Mouse (Mus musculus): ENCODE results near the gene Heatr4. TPM values are rescaled to one million over a fixed set of nuclear protein-coding genes. Genes with fewer than 3 reads are reported as not detected.

Heatr4 gene
- polyA plus RNA-seq, 1 experiment from 2014 or later: not detected

DNA sequence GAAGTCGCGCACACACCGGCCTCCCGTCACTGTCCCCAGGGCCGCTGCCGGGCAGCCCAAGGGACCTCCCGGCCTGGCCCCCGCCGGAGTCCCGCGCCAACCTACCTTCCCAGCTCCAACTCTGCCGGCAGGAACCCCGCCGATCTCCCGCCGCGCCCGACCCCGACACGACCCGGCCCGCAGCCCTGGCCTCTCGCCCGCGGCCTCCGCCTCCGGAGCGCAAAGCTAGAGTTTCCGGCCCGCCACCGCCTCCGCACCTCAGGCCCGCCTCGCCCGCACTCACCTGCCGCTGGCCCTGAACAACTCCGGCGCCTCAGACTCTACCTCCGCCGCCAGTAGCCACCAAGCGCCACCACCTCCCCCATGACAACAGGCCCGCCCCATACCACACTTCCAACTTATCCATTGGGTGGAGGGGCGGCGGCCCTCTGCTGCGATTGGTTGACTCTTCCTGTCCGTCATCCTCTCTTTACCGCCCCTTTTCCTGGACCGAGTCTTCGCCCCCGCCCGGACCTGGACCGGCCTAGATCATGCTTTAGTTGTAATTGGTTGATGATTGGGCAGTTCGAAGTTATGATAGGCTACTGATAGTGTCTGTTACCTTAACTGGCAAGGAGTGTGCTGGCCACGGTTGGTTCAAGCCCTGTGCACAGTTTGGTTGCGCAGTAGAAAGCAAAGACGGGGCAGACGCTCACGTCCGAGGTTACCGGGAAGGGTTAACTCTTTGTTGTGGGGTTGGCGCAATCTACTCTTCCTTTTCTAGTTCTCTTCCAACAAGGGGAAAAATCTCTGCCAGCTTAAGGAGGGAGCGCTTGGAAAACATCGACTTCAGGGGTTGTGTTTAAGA lies 62.9 kb downstream of the Heatr4 start, which contains the start of gene Numb:
Gene Numb, minus strand, starts transcription at position 400 of the 847 bp plus-strand sequence.
- Histone ChIP-seq H3K36me3 (ENCODE audit: control insufficient read depth, insufficient read depth, low read length) (no peaks in the 10 kb centered on the region), H3K4me3 (ENCODE audit: low read depth, low read length) (peak within 1 kb of the TSS; percentile 83), H3K9ac (ENCODE audit: low read length) (peak within 1 kb of the TSS; percentile 80), H3K27ac (ENCODE audit: low read depth, low read length) (peak within 1 kb of the TSS; percentile 81), H3K4me1 (ENCODE audit: control insufficient read depth, insufficient read depth, low read length) (peaks cover 5% of the 10 kb centered on the region), H3K9me3 (replicated peaks; ENCODE audit: control insufficient read depth, low read length) (no peaks in the 10 kb centered on the region), H3K4me2 (ENCODE audit: low read length) (peak within 1 kb of the TSS; percentile 93), H3K27me3 (replicated peaks; ENCODE audit: control insufficient read depth, insufficient read depth, low read length) (no peaks in the 10 kb centered on the region)
- DNase-seq (ENCODE audit: low spot score) (peak; percentile 99), ATAC-seq (peak; percentile 100)
- under 1% methylated on average over 56 of the region's 63 CpGs for WGBS

DNA sequence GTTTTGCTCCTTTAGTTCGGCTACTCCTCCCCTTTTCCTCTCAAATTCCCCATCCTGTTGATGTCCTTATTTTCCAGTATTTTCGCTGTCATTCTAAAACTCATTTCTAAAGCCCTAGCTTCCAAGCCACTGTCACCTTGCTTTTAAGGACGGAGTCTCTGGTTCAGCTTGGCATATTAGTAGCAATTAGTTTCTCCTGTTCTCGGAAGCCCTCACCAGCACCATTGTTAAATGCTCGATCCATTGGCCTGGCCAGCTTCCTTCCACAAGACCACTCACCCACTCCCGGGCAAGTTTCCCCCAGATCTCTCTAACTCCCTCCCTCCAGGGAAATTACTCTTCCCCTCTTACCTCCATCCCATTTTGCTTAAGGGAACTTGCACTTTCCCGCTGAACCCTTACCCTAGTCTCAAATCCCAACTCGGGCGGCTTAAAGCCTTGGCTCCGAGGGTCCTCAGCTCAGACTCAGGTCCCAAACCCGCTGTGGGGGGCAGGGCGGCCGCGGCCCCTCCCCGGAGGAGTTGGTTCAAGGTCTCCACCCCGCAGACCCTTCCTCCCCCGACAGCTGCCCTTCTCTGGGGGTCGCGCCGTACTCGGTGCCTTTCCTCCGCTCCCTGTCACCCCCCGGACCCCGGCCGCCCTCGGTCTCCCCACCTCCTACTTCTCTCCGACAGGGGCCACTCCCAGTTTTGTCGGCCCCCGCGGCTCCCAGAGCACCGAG lies 63.8 kb downstream of the Heatr4 start:
- Histone ChIP-seq H3K9ac (ENCODE audit: low read length) (peak overlapping the region; percentile 80), H3K4me3 (ENCODE audit: low read depth, low read length) (peak overlapping the region; percentile 83), H3K9me3 (replicated peaks; ENCODE audit: control insufficient read depth, low read length) (no peaks in the 10 kb centered on the region), H3K4me2 (ENCODE audit: low read length) (peak overlapping the region; percentile 93), H3K4me1 (ENCODE audit: control insufficient read depth, insufficient read depth, low read length) (peaks cover 5% of the 10 kb centered on the region), H3K27ac (ENCODE audit: low read depth, low read length) (peak overlapping the region; percentile 81), H3K27me3 (replicated peaks; ENCODE audit: control insufficient read depth, insufficient read depth, low read length) (no peaks in the 10 kb centered on the region), H3K36me3 (ENCODE audit: control insufficient read depth, insufficient read depth, low read length) (no peaks in the 10 kb centered on the region)
- 1% methylated on average over 31 of the region's 31 CpGs for WGBS
- DNase-seq (ENCODE audit: low spot score) (peak; percentile 30), ATAC-seq (no peak)

DNA sequence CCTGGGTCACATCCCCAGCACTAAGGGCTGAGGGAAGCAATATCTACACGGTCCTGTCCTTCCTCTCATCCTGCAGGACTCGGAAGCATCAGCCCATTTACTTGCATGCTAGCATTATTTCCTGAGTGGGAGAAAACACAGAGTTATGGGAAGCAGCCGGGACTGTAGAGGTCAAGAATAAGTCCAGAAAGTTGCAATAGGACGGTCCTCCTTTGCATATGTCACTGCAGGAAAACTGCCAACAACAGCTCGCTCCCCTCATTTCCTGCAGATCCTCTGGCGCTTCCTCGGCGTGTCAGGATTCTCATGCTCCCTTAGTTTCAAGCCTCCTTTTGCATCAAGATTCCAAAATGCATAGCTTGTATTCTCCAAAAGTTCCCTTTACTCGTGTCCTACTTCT lies 67.8 kb downstream of the Heatr4 start:
- Histone ChIP-seq H3K36me3 (ENCODE audit: control insufficient read depth, insufficient read depth, low read length) (0 out of 2 replicates have a peak, but pooled peaks cover 2% of the 10 kb centered on the region), H3K9me3 (replicated peaks; ENCODE audit: control insufficient read depth, low read length) (no peaks in the 10 kb centered on the region), H3K4me3 (ENCODE audit: low read depth, low read length) (no peak overlapping the region), H3K27me3 (replicated peaks; ENCODE audit: control insufficient read depth, insufficient read depth, low read length) (no peaks in the 10 kb centered on the region), H3K27ac (ENCODE audit: low read depth, low read length) (no peak overlapping the region), H3K4me1 (ENCODE audit: control insufficient read depth, insufficient read depth, low read length) (peaks cover 5% of the 10 kb centered on the region), H3K4me2 (ENCODE audit: low read length) (no peak overlapping the region), H3K9ac (ENCODE audit: low read length) (no peak overlapping the region)
- ATAC-seq (no peak), DNase-seq (ENCODE audit: low spot score) (no peak)
- WGBS: 85% methylated on average over 9 of the region's 9 CpGs

DNA sequence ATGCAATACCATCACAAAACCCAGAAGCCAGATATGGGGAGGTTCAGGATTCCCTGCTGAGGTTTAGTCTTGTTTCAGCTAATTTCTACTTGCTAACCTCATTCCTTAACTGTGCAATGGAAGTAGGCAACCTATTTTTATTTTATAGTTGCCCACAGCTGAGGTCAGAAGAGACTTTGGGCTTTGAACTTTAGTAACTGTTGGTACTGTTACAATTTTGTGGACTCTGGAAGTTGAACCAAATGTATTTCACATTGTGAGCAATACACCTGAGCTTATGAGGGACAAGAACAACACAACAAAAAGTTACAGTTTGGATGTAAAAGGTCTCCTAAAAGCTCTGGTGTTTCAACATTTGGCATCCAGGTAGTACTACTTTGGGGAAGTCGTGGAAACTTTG lies 69.9 kb downstream of the Heatr4 start:
- Histone ChIP-seq H3K4me1 (ENCODE audit: control insufficient read depth, insufficient read depth, low read length) (no peaks in the 10 kb centered on the region), H3K27ac (ENCODE audit: low read depth, low read length) (no peak overlapping the region), H3K4me2 (ENCODE audit: low read length) (no peak overlapping the region), H3K36me3 (ENCODE audit: control insufficient read depth, insufficient read depth, low read length) (0 out of 2 replicates have a peak, but pooled peaks cover 2% of the 10 kb centered on the region), H3K4me3 (ENCODE audit: low read depth, low read length) (no peak overlapping the region), H3K27me3 (replicated peaks; ENCODE audit: control insufficient read depth, insufficient read depth, low read length) (no peaks in the 10 kb centered on the region), H3K9ac (ENCODE audit: low read length) (no peak overlapping the region), H3K9me3 (replicated peaks; ENCODE audit: control insufficient read depth, low read length) (no peaks in the 10 kb centered on the region)
- ATAC-seq (no peak), DNase-seq (ENCODE audit: low spot score) (no peak)
- 94% methylated on average over 1 of the region's 1 CpGs for WGBS

DNA sequence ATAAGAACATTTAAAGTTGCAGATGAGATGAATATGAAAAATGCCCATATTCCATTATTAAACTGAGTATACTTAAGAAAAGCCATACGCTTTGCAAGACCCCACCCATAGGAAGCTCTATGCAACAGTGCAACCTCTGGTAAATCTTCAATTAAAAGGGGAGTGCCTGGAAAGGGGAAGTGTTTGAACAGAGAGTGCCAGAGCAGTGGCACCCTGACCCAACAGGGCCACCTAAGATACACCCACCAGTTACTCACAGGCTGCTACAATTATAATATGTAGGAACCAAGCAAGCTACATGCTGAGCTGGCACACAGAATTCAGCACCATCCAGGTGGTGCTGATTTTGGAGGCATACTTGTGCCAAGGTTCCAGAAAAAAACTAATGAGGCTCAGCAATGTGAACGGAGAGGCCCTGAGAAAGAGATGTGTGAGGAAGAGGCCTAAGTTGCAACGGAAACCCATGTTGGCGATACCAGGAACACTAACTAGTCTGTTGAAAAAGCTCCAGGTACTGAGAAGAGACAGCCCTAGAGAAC lies 70.4 kb downstream of the Heatr4 start:
- H3K4me1 ChIP-seq (ENCODE audit: control insufficient read depth, insufficient read depth, low read length): no peaks in the 10 kb centered on the region
- WGBS: 84% methylated on average over 4 of the region's 4 CpGs
- H3K9ac ChIP-seq (ENCODE audit: low read length): no peak overlapping the region
- H3K27ac ChIP-seq (ENCODE audit: low read depth, low read length): no peak overlapping the region
- no peak overlapping the region for H3K4me3 ChIP-seq (ENCODE audit: low read depth, low read length)
- H3K27me3 ChIP-seq (replicated peaks; ENCODE audit: control insufficient read depth, insufficient read depth, low read length): no peaks in the 10 kb centered on the region
- no peak overlapping the region for H3K4me2 ChIP-seq (ENCODE audit: low read length)
- no peaks in the 10 kb centered on the region for H3K9me3 ChIP-seq (replicated peaks; ENCODE audit: control insufficient read depth, low read length)
- 0 out of 2 replicates have a peak, but pooled peaks cover 2% of the 10 kb centered on the region for H3K36me3 ChIP-seq (ENCODE audit: control insufficient read depth, insufficient read depth, low read length)
- no peak for ATAC-seq
- DNase-seq (ENCODE audit: low spot score): no peak

DNA sequence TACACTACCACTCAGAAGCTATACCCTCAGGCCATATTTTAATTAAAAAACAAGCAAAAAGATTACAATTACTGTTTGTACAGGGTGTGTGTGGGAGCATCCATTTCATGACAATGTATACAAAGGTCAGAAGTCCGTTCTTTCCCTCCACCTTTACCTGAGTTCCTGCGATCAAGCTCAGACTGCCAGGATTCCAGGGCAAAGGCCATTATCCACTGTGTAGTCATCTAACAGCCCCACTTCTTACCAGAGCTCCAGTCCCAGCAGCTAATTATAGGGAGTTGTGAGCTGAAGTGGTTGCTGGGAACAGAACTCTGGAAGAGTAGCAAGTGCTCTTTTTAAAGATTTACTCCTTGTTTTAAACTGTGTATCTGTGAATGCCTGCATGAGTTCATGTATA lies 74.2 kb downstream of the Heatr4 start:
- H3K9ac ChIP-seq (ENCODE audit: low read length): no peak overlapping the region
- DNase-seq (ENCODE audit: low spot score) (no peak), ATAC-seq (no peak)
- H3K27ac ChIP-seq (ENCODE audit: low read depth, low read length): no peak overlapping the region
- H3K4me2 ChIP-seq (ENCODE audit: low read length): no peak overlapping the region
- H3K9me3 ChIP-seq (replicated peaks; ENCODE audit: control insufficient read depth, low read length): no peaks in the 10 kb centered on the region
- WGBS: 94% methylated on average over 2 of the region's 2 CpGs
- H3K36me3 ChIP-seq (ENCODE audit: control insufficient read depth, insufficient read depth, low read length): 0 out of 2 replicates have a peak, but pooled peaks cover 2% of the 10 kb centered on the region
- H3K27me3 ChIP-seq (replicated peaks; ENCODE audit: control insufficient read depth, insufficient read depth, low read length): no peaks in the 10 kb centered on the region
- no peak overlapping the region for H3K4me3 ChIP-seq (ENCODE audit: low read depth, low read length)
- H3K4me1 ChIP-seq (ENCODE audit: control insufficient read depth, insufficient read depth, low read length): no peaks in the 10 kb centered on the region

Other genes starting within 250 kb of the Heatr4 start
- gene Papln, start 221.2 kb downstream of the Heatr4 start, polyA plus RNA-seq (2014; fragmentation: Nextera tagmentation; extraction: Ambion mirVana): 0.09 and 0.11 TPM in 2 replicates
- 12.9 and 16.2 TPM in 2 replicates for gene Numb, start 62.9 kb downstream of the Heatr4 start, polyA plus RNA-seq (2014; fragmentation: Nextera tagmentation; extraction: Ambion mirVana)
- 8.7 and 9.9 TPM in 2 replicates for gene Riox1, start 34.2 kb downstream of the Heatr4 start, polyA plus RNA-seq (2014; fragmentation: Nextera tagmentation; extraction: Ambion mirVana)
- gene Acot2, start 3.0 kb upstream of the Heatr4 start, polyA plus RNA-seq (2014; fragmentation: Nextera tagmentation; extraction: Ambion mirVana): 4.3 and 5.6 TPM in 2 replicates
- 81.2 and 83.6 TPM in 2 replicates for gene Acot1, start 24.6 kb upstream of the Heatr4 start, polyA plus RNA-seq (2014; fragmentation: Nextera tagmentation; extraction: Ambion mirVana)
- 0.14 and 0.22 TPM in 2 replicates for gene Acot4, start 53.5 kb upstream of the Heatr4 start, polyA plus RNA-seq (2014; fragmentation: Nextera tagmentation; extraction: Ambion mirVana)
- not detected in 2 replicates for gene Gm49366, start 54.1 kb upstream of the Heatr4 start, polyA plus RNA-seq (2014; fragmentation: Nextera tagmentation; extraction: Ambion mirVana)
- 0.34 and 0.72 TPM in 2 replicates for gene Acot3, start 67.3 kb upstream of the Heatr4 start, polyA plus RNA-seq (2014; fragmentation: Nextera tagmentation; extraction: Ambion mirVana)
- gene Acot5, start 84.5 kb upstream of the Heatr4 start, polyA plus RNA-seq (2014; fragmentation: Nextera tagmentation; extraction: Ambion mirVana): not detected in 2 replicates
- gene Acot6, start 115.8 kb upstream of the Heatr4 start, polyA plus RNA-seq (2014; fragmentation: Nextera tagmentation; extraction: Ambion mirVana): 1.5 and 1.8 TPM in 2 replicates
- gene Dnal1, start 129.5 kb upstream of the Heatr4 start, polyA plus RNA-seq (2014; fragmentation: Nextera tagmentation; extraction: Ambion mirVana): 6.6 and 8.9 TPM in 2 replicates
- gene Pnma1, start 163.6 kb upstream of the Heatr4 start, polyA plus RNA-seq (2014; fragmentation: Nextera tagmentation; extraction: Ambion mirVana): 4.1 and 6.0 TPM in 2 replicates
- gene Elmsan1, start 234.0 kb upstream of the Heatr4 start, polyA plus RNA-seq (2014; fragmentation: Nextera tagmentation; extraction: Ambion mirVana): 3.2 and 3.4 TPM in 2 replicates

Data from forebrain, embryonic 14.5 days (tissue).